Mouse (Mus musculus): ENCODE results near the gene Commd4. TPM values are rescaled to one million over a fixed set of nuclear protein-coding genes. Genes with fewer than 3 reads are reported as not detected.

The Commd4 gene
- 351 TPM for polyA plus RNA-seq (2017; shearing (Covaris generic))

GRCm38 (mm10) chr9:57158013-57158470 lies at the start of gene Commd4:
Gene Commd4 (minus strand): TSS chr9:57158331.

GRCm38 (mm10) chr9:57148144-57148878 lies 9.8 kb downstream of the Commd4 start, which contains the start of gene Neil1:
Gene Neil1 (minus strand): TSS chr9:57148305.

GRCm38 (mm10) chr9:57130577-57131433 lies 27.3 kb downstream of the Commd4 start, which contains the start of gene Man2c1:
Gene Man2c1 (plus strand): TSS chr9:57130690.

Other genes starting within 250 kb of the Commd4 start
- 15.8 TPM for gene Snx33, start 230.0 kb downstream of the Commd4 start, polyA plus RNA-seq (2017; shearing (Covaris generic))
- 22.8 TPM for gene Imp3, start 220.9 kb downstream of the Commd4 start, polyA plus RNA-seq (2017; shearing (Covaris generic))
- gene Snupn, start 207.5 kb downstream of the Commd4 start, polyA plus RNA-seq (2017; shearing (Covaris generic)), result 22.7 TPM
- gene Ptpn9, start 163.4 kb downstream of the Commd4 start, polyA plus RNA-seq (2017; shearing (Covaris generic)), result 3.1 TPM
- gene Sin3a, start 86.3 kb downstream of the Commd4 start, polyA plus RNA-seq (2017; shearing (Covaris generic)), result 55.3 TPM
- 96.5 TPM for gene Man2c1, start 27.6 kb downstream of the Commd4 start, polyA plus RNA-seq (2017; shearing (Covaris generic))
- 37.3 TPM for gene Neil1, start 10.0 kb downstream of the Commd4 start, polyA plus RNA-seq (2017; shearing (Covaris generic))
- gene Trcg1, start 78.2 kb upstream of the Commd4 start, polyA plus RNA-seq (2017; shearing (Covaris generic)), result not detected
- gene 1700017B05Rik, start 104.3 kb upstream of the Commd4 start, polyA plus RNA-seq (2017; shearing (Covaris generic)), result 30.1 TPM